Mouse (Mus musculus): ENCODE data around the gene Tctn1. TPM values are rescaled to one million over a fixed set of nuclear protein-coding genes. Genes with fewer than 3 reads are reported as not detected.

Gene Tctn1
- total RNA-seq, 2 experiments from 2014 or later = 2.8 to 6.3 TPM

- DNase-seq = no peak
These were observed 17.6 kb downstream of the Tctn1 start for GRCm38 (mm10) chr5:122246547-122247167.

- no peak for DNase-seq
These were observed 19.1 kb downstream of the Tctn1 start for GRCm38 (mm10) chr5:122245186-122245585.

GRCm38 (mm10) chr5:122243781-122244523, 20.3 kb downstream of the Tctn1 start:
- DNase-seq = no peak

- no peak for DNase-seq
These were observed 21.6 kb downstream of the Tctn1 start for GRCm38 (mm10) chr5:122242521-122243123.

- DNase-seq = no peak
These were observed 23.3 kb downstream of the Tctn1 start for GRCm38 (mm10) chr5:122240989-122241388.

- no peak for DNase-seq
These were observed 23.7 kb downstream of the Tctn1 start for GRCm38 (mm10) chr5:122240521-122240920.

- no peak for DNase-seq
These were observed 24.6 kb downstream of the Tctn1 start for GRCm38 (mm10) chr5:122239618-122240017.

- DNase-seq = no peak
These were observed 27.1 kb downstream of the Tctn1 start for GRCm38 (mm10) chr5:122237200-122237599.

- no peak for DNase-seq
These were observed 28.9 kb downstream of the Tctn1 start for GRCm38 (mm10) chr5:122235196-122235836.

GRCm38 (mm10) chr5:122234319-122235195, 29.7 kb downstream of the Tctn1 start:
- no peak for DNase-seq

- DNase-seq = no peak
These were observed 30.6 kb downstream of the Tctn1 start for GRCm38 (mm10) chr5:122233695-122234094.

- DNase-seq = no peak
These were observed 31.1 kb downstream of the Tctn1 start for GRCm38 (mm10) chr5:122233077-122233581.

GRCm38 (mm10) chr5:122232004-122232403, 32.3 kb downstream of the Tctn1 start:
- no peak for DNase-seq

- DNase-seq = no peak
These were observed 32.8 kb downstream of the Tctn1 start for GRCm38 (mm10) chr5:122231431-122231830.

- DNase-seq = no peak
These were observed 33.4 kb downstream of the Tctn1 start for GRCm38 (mm10) chr5:122230816-122231215.

GRCm38 (mm10) chr5:122228772-122229171, 35.5 kb downstream of the Tctn1 start:
- no peak for DNase-seq

GRCm38 (mm10) chr5:122228271-122228765, 35.9 kb downstream of the Tctn1 start:
- no peak for DNase-seq

GRCm38 (mm10) chr5:122224291-122224690, 40.0 kb downstream of the Tctn1 start:
- DNase-seq = no peak

GRCm38 (mm10) chr5:122221085-122221484, 43.2 kb downstream of the Tctn1 start:
- no peak for DNase-seq

- DNase-seq = no peak
These were observed 44.3 kb downstream of the Tctn1 start for GRCm38 (mm10) chr5:122219655-122220629.
